24 mouse cellular contexts compared by ENCODE assay signal in genomic region chr17:65877026-65877425, GRCm38 (mm10). TPM values are rescaled to one million over a fixed set of nuclear protein-coding genes. Genes with fewer than 3 reads are reported as not detected.
DNase-seq lines count a peak whose midpoint lies in the region; ATAC-seq lines count a peak whose summit lies in the region.
"Had no signal": no experiment of that assay in that cellular context is flagged by ENCODE, and none has a peak within 500 bp of the region (broad histone marks: within the 10 kb centered on the region; RNA-seq: fewer than 3 reads in every experiment).

No protein-coding gene starts in this region.

- H3K27me3 ChIP-seq in forebrain, embryonic 11.5 days (ENCODE audit: control insufficient read depth, insufficient read depth, low read length) = no peaks in the 10 kb centered on the region
- no peaks in the 10 kb centered on the region for H3K27me3 ChIP-seq in forebrain, embryonic 14.5 days (replicated peaks; ENCODE audit: control insufficient read depth, insufficient read depth, low read length)
- H3K27me3 ChIP-seq in midbrain, embryonic 11.5 days (ENCODE audit: control insufficient read depth, insufficient read depth, low read length) = no peaks in the 10 kb centered on the region
- H3K27me3 ChIP-seq in midbrain, embryonic 10.5 days (ENCODE audit: low read depth, poor library complexity, severe bottlenecking) = no peaks in the 10 kb centered on the region
- no peaks in the 10 kb centered on the region for H3K27me3 ChIP-seq in embryonic facial prominence, embryonic 12.5 days
- H3K27me3 ChIP-seq: CH12.LX; embryonic facial prominence, embryonic 15.5 days; hindbrain, embryonic 13.5 days; Patski had no signal

- WGBS in forebrain, embryonic 11.5 days = 80% methylated on average over 6 of the region's 6 CpGs
- WGBS in forebrain, embryonic 14.5 days = 82% methylated on average over 6 of the region's 6 CpGs
- 73% methylated on average over 6 of the region's 6 CpGs for WGBS in midbrain, embryonic 11.5 days
- 85% methylated on average over 6 of the region's 6 CpGs for WGBS in midbrain, embryonic 10.5 days
- WGBS in embryonic facial prominence, embryonic 12.5 days = 54% methylated on average over 6 of the region's 6 CpGs

- intact Hi-C loops in left cerebral cortex, postnatal 10 days (cut with DNase I) = no loop called here

- DNase-seq in forebrain, embryonic 11.5 days (ENCODE audit: low spot score) = peak; percentile 37
- no peak for DNase-seq in forebrain, embryonic 14.5 days (ENCODE audit: low spot score)
- DNase-seq in midbrain, embryonic 11.5 days (ENCODE audit: low spot score, missing footprints) = peak; percentile 66
- DNase-seq in midbrain, embryonic 10.5 days (ENCODE audit: low spot score) = no peak
- DNase-seq in ES-CJ7 (ENCODE audit: low read depth, low spot score) = peak; percentile 73
- DNase-seq in left cerebral cortex, postnatal 10 days (ENCODE audit: extremely low spot score in 1 of 2, low spot score in 2 of 2) = no peak
- DNase-seq in frontal cortex, postnatal 25 days (ENCODE audit: low spot score in 2 of 2) = no peak
- DNase-seq: adrenal gland, adult 8-10 months; adrenal gland, postnatal 36 days; cerebellum, adult 2 months; cerebellum, postnatal 10 days; embryo, embryonic 11 days; gastrocnemius, postnatal 14 days; heart, postnatal 10 days; kidney, adult 2 months had no signal

- no peak overlapping the region for H3K9ac ChIP-seq in forebrain, embryonic 11.5 days (ENCODE audit: low read length)
- no peak overlapping the region for H3K9ac ChIP-seq in forebrain, embryonic 14.5 days (ENCODE audit: low read length)
- no peak overlapping the region for H3K9ac ChIP-seq in midbrain, embryonic 11.5 days (ENCODE audit: low read length)
- H3K9ac ChIP-seq in embryonic facial prominence, embryonic 12.5 days = 0 out of 2 replicates have a peak overlapping the region, but pooled peaks have one; percentile 3
- H3K9ac ChIP-seq: embryonic facial prominence, embryonic 15.5 days; hindbrain, embryonic 13.5 days had no signal

- no peak overlapping the region for H3K27ac ChIP-seq in forebrain, embryonic 11.5 days (ENCODE audit: low read depth, low read length)
- no peak overlapping the region for H3K27ac ChIP-seq in forebrain, embryonic 14.5 days (ENCODE audit: low read depth, low read length)
- no peak overlapping the region for H3K27ac ChIP-seq in midbrain, embryonic 11.5 days (ENCODE audit: low read depth, low read length)
- no peak overlapping the region for H3K27ac ChIP-seq in midbrain, embryonic 10.5 days (replicated peaks)
- H3K27ac ChIP-seq in embryonic facial prominence, embryonic 12.5 days = no peak overlapping the region
- H3K27ac ChIP-seq: embryonic facial prominence, embryonic 15.5 days; forebrain, embryonic 10.5 days; hindbrain, embryonic 13.5 days; hindbrain, postnatal 0 days had no signal

- H3K36me3 ChIP-seq in forebrain, embryonic 11.5 days (ENCODE audit: control insufficient read depth, insufficient read depth, low read length) = no peaks in the 10 kb centered on the region
- H3K36me3 ChIP-seq in forebrain, embryonic 14.5 days (ENCODE audit: control insufficient read depth, insufficient read depth, low read length) = no peaks in the 10 kb centered on the region
- no peaks in the 10 kb centered on the region for H3K36me3 ChIP-seq in midbrain, embryonic 11.5 days (ENCODE audit: control insufficient read depth, insufficient read depth, low read length)
- H3K36me3 ChIP-seq in midbrain, embryonic 10.5 days = no peaks in the 10 kb centered on the region
- H3K36me3 ChIP-seq in embryonic facial prominence, embryonic 12.5 days = no peaks in the 10 kb centered on the region
- H3K36me3 ChIP-seq: embryonic facial prominence, embryonic 15.5 days; hindbrain, embryonic 13.5 days had no signal

- H3K4me3 ChIP-seq in forebrain, embryonic 11.5 days (ENCODE audit: low read depth, low read length) = no peak overlapping the region
- H3K4me3 ChIP-seq in forebrain, embryonic 14.5 days (ENCODE audit: low read depth, low read length) = no peak overlapping the region
- no peak overlapping the region for H3K4me3 ChIP-seq in midbrain, embryonic 11.5 days (ENCODE audit: low read depth, low read length)
- H3K4me3 ChIP-seq in midbrain, embryonic 10.5 days = no peak overlapping the region
- no peak overlapping the region for H3K4me3 ChIP-seq in embryonic facial prominence, embryonic 12.5 days
- H3K4me3 ChIP-seq: embryonic facial prominence, embryonic 15.5 days; erythroblast, embryonic 14.5 days; forebrain, embryonic 10.5 days; hindbrain, embryonic 13.5 days had no signal

- no peaks in the 10 kb centered on the region for H3K9me3 ChIP-seq in forebrain, embryonic 11.5 days (ENCODE audit: control insufficient read depth, low read length)
- H3K9me3 ChIP-seq in forebrain, embryonic 14.5 days (replicated peaks; ENCODE audit: control insufficient read depth, low read length) = no peaks in the 10 kb centered on the region
- no peaks in the 10 kb centered on the region for H3K9me3 ChIP-seq in midbrain, embryonic 11.5 days (ENCODE audit: control insufficient read depth, low read length)
- no peaks in the 10 kb centered on the region for H3K9me3 ChIP-seq in midbrain, embryonic 10.5 days (replicated peaks)
- no peaks in the 10 kb centered on the region for H3K9me3 ChIP-seq in embryonic facial prominence, embryonic 12.5 days
- H3K9me3 ChIP-seq: embryonic facial prominence, embryonic 15.5 days; forebrain, embryonic 10.5 days; hindbrain, embryonic 13.5 days had no signal

- ATAC-seq in forebrain, embryonic 11.5 days (replicated peaks; ENCODE audit: low FRiP score) = no peak
- no peak for ATAC-seq in forebrain, embryonic 14.5 days
- ATAC-seq in midbrain, embryonic 11.5 days (ENCODE audit: low FRiP score) = no peak
- no peak for ATAC-seq in embryonic facial prominence, embryonic 12.5 days (ENCODE audit: insufficient number of reproducible peaks, insufficient read depth, low FRiP score, low TSS enrichment)
- ATAC-seq: forebrain, embryonic 16.5 days; hindbrain, postnatal 0 days; Patski had no signal

- H3K4me2 ChIP-seq in forebrain, embryonic 11.5 days (ENCODE audit: low read depth, low read length, severe bottlenecking) = no peak overlapping the region
- no peak overlapping the region for H3K4me2 ChIP-seq in forebrain, embryonic 14.5 days (ENCODE audit: low read length)
- H3K4me2 ChIP-seq in midbrain, embryonic 11.5 days = no peak overlapping the region
- no peak overlapping the region for H3K4me2 ChIP-seq in embryonic facial prominence, embryonic 12.5 days (replicated peaks)
- H3K4me2 ChIP-seq: embryonic facial prominence, embryonic 15.5 days; hindbrain, embryonic 13.5 days had no signal

- peaks cover 1% of the 10 kb centered on the region; the same call in 1 of the 2 replicates for H3K4me1 ChIP-seq in forebrain, embryonic 11.5 days (replicated peaks; ENCODE audit: control insufficient read depth, insufficient read depth, low read length)
- H3K4me1 ChIP-seq in forebrain, embryonic 14.5 days (ENCODE audit: control insufficient read depth, insufficient read depth, low read length) = peaks cover under 1% of the 10 kb centered on the region; the same call in 1 of the 2 replicates
- no peaks in the 10 kb centered on the region for H3K4me1 ChIP-seq in midbrain, embryonic 11.5 days (ENCODE audit: control insufficient read depth, insufficient read depth, low read length)
- H3K4me1 ChIP-seq in midbrain, embryonic 10.5 days = peaks cover 6% of the 10 kb centered on the region
- H3K4me1 ChIP-seq in embryonic facial prominence, embryonic 12.5 days = peaks cover 13% of the 10 kb centered on the region

RNA-seq across cellular contexts. Expression of gene Ralbp1, which starts 8.6 kb away (rescaled TPM):
- polyA plus RNA-seq in forebrain, embryonic 11.5 days (2014; fragmentation: Nextera tagmentation; extraction: Ambion mirVana) = 35.4 and 45.2 TPM in 2 replicates
- 42.9 and 50.2 TPM in 2 replicates for polyA plus RNA-seq in forebrain, embryonic 14.5 days (2014; fragmentation: Nextera tagmentation; extraction: Ambion mirVana)
- polyA plus RNA-seq in midbrain, embryonic 11.5 days (2014; fragmentation: Nextera tagmentation; extraction: Ambion mirVana) = 39.5 and 45.4 TPM in 2 replicates
- polyA plus RNA-seq in midbrain, embryonic 10.5 days (2016; fragmentation: Nextera tagmentation; extraction: Ambion mirVana) = 49.3 and 51.6 TPM in 2 replicates
- 63.0 and 65.7 TPM in 2 replicates for polyA plus RNA-seq in embryonic facial prominence, embryonic 12.5 days (2016; fragmentation: Nextera tagmentation; extraction: Ambion mirVana)
- total RNA-seq in left cerebral cortex, postnatal 10 days (2021) = 10 to 100 TPM; 34.3 to 35.6 TPM

Comparison
In these comparisons a context has a peak if more than half of its experiments do, and no peak if none do; other contexts are left out.
1. DNase-seq: peak in forebrain, embryonic 11.5 days (single experiment), midbrain, embryonic 11.5 days (single experiment) and ES-CJ7 (single experiment); none in forebrain, embryonic 14.5 days (single experiment), midbrain, embryonic 10.5 days (single experiment), left cerebral cortex, postnatal 10 days (0 of 2) and frontal cortex, postnatal 25 days (0 of 2).